Mouse (Mus musculus): ENCODE measurements around the gene Cnpy1.

- TF ChIP-seq CTCF (IDR thresholded peaks at IDR 0.05; ENCODE audit: extremely low read depth, insufficient read length, insufficient replicate concordance, low read depth, low read length) (no peak), POLR2A (IDR thresholded peaks at IDR 0.05; ENCODE audit: low read depth, low read length) (no peak)
Measured at GRCm38 (mm10) chr5:28163926-28164325, 81.7 kb downstream of the Cnpy1 start.
